17 mouse cellular contexts compared by ENCODE assay signal in genomic region chr1:190948846-190949245, GRCm38 (mm10). TPM values are rescaled to one million over a fixed set of nuclear protein-coding genes. Genes with fewer than 3 reads are reported as not detected.
A peak's percentile ranks its signal among the peaks of the same experiment; 100 is the strongest.
DNase-seq lines count a peak whose midpoint lies in the region; ATAC-seq and TF ChIP-seq lines count a peak whose summit lies in the region.
"Had no signal": no experiment of that assay in that cellular context is flagged by ENCODE, and none has a peak within 500 bp of the region (broad histone marks: within the 10 kb centered on the region; RNA-seq: fewer than 3 reads in every experiment).

No protein-coding gene starts in this region.

- H3K27ac ChIP-seq in hindbrain, postnatal 0 days: peak overlapping the region; percentile 41; the same call in 1 of the 2 replicates
- H3K27ac ChIP-seq in hindbrain, embryonic 12.5 days: no peak overlapping the region
- H3K27ac ChIP-seq in kidney, embryonic 15.5 days: 0 out of 2 replicates have a peak overlapping the region, but pooled peaks have one; percentile 7
- H3K27ac ChIP-seq: forebrain, embryonic 15.5 days; hindbrain, embryonic 14.5 days; limb, embryonic 12.5 days; liver, embryonic 15.5 days; neural tube, embryonic 13.5 days; stomach, postnatal 0 days had no signal

- H3K27me3 ChIP-seq in hindbrain, postnatal 0 days (ENCODE audit: insufficient read depth, low read length): no peaks in the 10 kb centered on the region
- H3K27me3 ChIP-seq in hindbrain, embryonic 12.5 days: no peaks in the 10 kb centered on the region
- H3K27me3 ChIP-seq in kidney, embryonic 15.5 days: no peaks in the 10 kb centered on the region
- H3K27me3 ChIP-seq: forebrain, embryonic 15.5 days; limb, embryonic 12.5 days; liver, embryonic 15.5 days; neural tube, embryonic 13.5 days had no signal

- no peaks in the 10 kb centered on the region for H3K4me1 ChIP-seq in hindbrain, postnatal 0 days (ENCODE audit: insufficient read depth, low read length)
- no peaks in the 10 kb centered on the region for H3K4me1 ChIP-seq in hindbrain, embryonic 12.5 days
- H3K4me1 ChIP-seq in kidney, embryonic 15.5 days: no peaks in the 10 kb centered on the region
- H3K4me1 ChIP-seq in lung, adult 2 months (ENCODE audit: control insufficient read depth, insufficient read depth, low read length): no peaks in the 10 kb centered on the region
- H3K4me1 ChIP-seq: forebrain, embryonic 15.5 days; limb, embryonic 12.5 days; liver, embryonic 15.5 days; neural tube, embryonic 13.5 days had no signal

- H3K4me2 ChIP-seq in hindbrain, postnatal 0 days (ENCODE audit: low read depth, low read length): no peak overlapping the region
- no peak overlapping the region for H3K4me2 ChIP-seq in hindbrain, embryonic 12.5 days (replicated peaks)
- H3K4me2 ChIP-seq in kidney, embryonic 15.5 days: no peak overlapping the region
- H3K4me2 ChIP-seq: forebrain, embryonic 15.5 days; hindbrain, embryonic 14.5 days; limb, embryonic 12.5 days; liver, embryonic 15.5 days; neural tube, embryonic 13.5 days had no signal

- ATAC-seq in hindbrain, postnatal 0 days: peak; percentile 84
- ATAC-seq in hindbrain, embryonic 12.5 days (ENCODE audit: low FRiP score): no peak
- no peak for ATAC-seq in kidney, embryonic 15.5 days (replicated peaks; ENCODE audit: low FRiP score)
- ATAC-seq: forebrain, embryonic 15.5 days had no signal

- 54% methylated on average over 17 of the region's 17 CpGs for WGBS in hindbrain, postnatal 0 days
- 90% methylated on average over 17 of the region's 17 CpGs for WGBS in hindbrain, embryonic 12.5 days
- WGBS in kidney, embryonic 15.5 days: 80% methylated on average over 17 of the region's 17 CpGs
- WGBS in lung, adult 2 months: 89% methylated on average over 17 of the region's 17 CpGs

- no peak for TF ChIP-seq POLR2A in lung, adult 2 months (IDR thresholded peaks at IDR 0.05; ENCODE audit: borderline replicate concordance, extremely low read depth, low read depth, low read length)

- H3K9me3 ChIP-seq in hindbrain, postnatal 0 days (ENCODE audit: low read length): no peaks in the 10 kb centered on the region
- no peaks in the 10 kb centered on the region for H3K9me3 ChIP-seq in hindbrain, embryonic 12.5 days (replicated peaks)
- H3K9me3 ChIP-seq in kidney, embryonic 15.5 days (replicated peaks): no peaks in the 10 kb centered on the region
- H3K9me3 ChIP-seq: forebrain, embryonic 15.5 days; limb, embryonic 12.5 days; liver, embryonic 15.5 days; neural tube, embryonic 13.5 days had no signal

- TF ChIP-seq CTCF in hindbrain, postnatal 0 days (IDR thresholded peaks at IDR 0.05; ENCODE audit: low read depth): no peak
- no peak for TF ChIP-seq CTCF in lung, adult 2 months (IDR thresholded peaks at IDR 0.05; ENCODE audit: insufficient read depth, low read length)

- no peak overlapping the region for H3K4me3 ChIP-seq in hindbrain, postnatal 0 days (ENCODE audit: low read length)
- no peak overlapping the region for H3K4me3 ChIP-seq in hindbrain, embryonic 12.5 days
- no peak overlapping the region for H3K4me3 ChIP-seq in kidney, embryonic 15.5 days (replicated peaks)
- no peak overlapping the region for H3K4me3 ChIP-seq in lung, adult 2 months (replicated peaks; ENCODE audit: extremely low read depth, low read depth, low read length)
- H3K4me3 ChIP-seq: forebrain, embryonic 15.5 days; limb, embryonic 12.5 days; liver, embryonic 15.5 days; neural tube, embryonic 13.5 days had no signal

- H3K36me3 ChIP-seq in hindbrain, postnatal 0 days (ENCODE audit: insufficient read depth, low read length): peaks cover 29% of the 10 kb centered on the region
- peaks cover 74% of the 10 kb centered on the region for H3K36me3 ChIP-seq in hindbrain, embryonic 12.5 days
- peaks cover 91% of the 10 kb centered on the region for H3K36me3 ChIP-seq in kidney, embryonic 15.5 days

- no peak overlapping the region for H3K9ac ChIP-seq in hindbrain, postnatal 0 days (replicated peaks; ENCODE audit: low read length)
- no peak overlapping the region for H3K9ac ChIP-seq in hindbrain, embryonic 12.5 days
- H3K9ac ChIP-seq in kidney, embryonic 15.5 days: no peak overlapping the region
- H3K9ac ChIP-seq: forebrain, embryonic 15.5 days; hindbrain, embryonic 14.5 days; limb, embryonic 12.5 days; liver, embryonic 15.5 days; neural tube, embryonic 13.5 days had no signal

- DNase-seq in hindbrain, postnatal 0 days (ENCODE audit: low spot score): peak; percentile 65
- peak; percentile 28 for DNase-seq in R1 (ENCODE audit: low read depth, low spot score)
- DNase-seq in cerebellum, adult 8-10 months: peak; percentile 50
- DNase-seq in lung, adult 2 months: no peak
- DNase-seq in right cerebral cortex, adult 2 months (ENCODE audit: low spot score in 2 of 2): no peak
- no peak for DNase-seq in adrenal gland, postnatal 25 days
- DNase-seq: embryo, embryonic 11 days; gastrocnemius, postnatal 14 days; lung, postnatal 4 days had no signal

RNA-seq across cellular contexts. Expression of gene Angel2, which starts 23.9 kb away (rescaled TPM):
- 25.3 and 28.4 TPM in 2 replicates for total RNA-seq in hindbrain, postnatal 0 days (2014; rRNA removed)
- polyA plus RNA-seq in hindbrain, postnatal 0 days (2015; fragmentation: Nextera tagmentation; extraction: Ambion mirVana): 39.4 and 40.2 TPM in 2 replicates
- polyA plus RNA-seq in hindbrain, embryonic 12.5 days (2016; fragmentation: Nextera tagmentation; extraction: Ambion mirVana): 63.1 and 64.4 TPM in 2 replicates
- polyA plus RNA-seq in kidney, embryonic 15.5 days (2015; fragmentation: Nextera tagmentation; extraction: Ambion mirVana): 45.7 and 48.7 TPM in 2 replicates
- polyA plus RNA-seq in lung, adult 2 months (2012; rRNA removed): 19.9 and 22.7 TPM in 2 replicates
- 44.3 and 56.8 TPM in 2 replicates for total RNA-seq in adrenal gland, postnatal 25 days (2021)

RNA-seq across cellular contexts. Expression of gene Vash2, which starts 30.2 kb away (rescaled TPM):
- total RNA-seq in hindbrain, postnatal 0 days (2014; rRNA removed): 38.5 and 40.9 TPM in 2 replicates
- 46.6 and 47.4 TPM in 2 replicates for polyA plus RNA-seq in hindbrain, postnatal 0 days (2015; fragmentation: Nextera tagmentation; extraction: Ambion mirVana)
- 81.0 and 94.6 TPM in 2 replicates for polyA plus RNA-seq in hindbrain, embryonic 12.5 days (2016; fragmentation: Nextera tagmentation; extraction: Ambion mirVana)
- 30.2 and 30.8 TPM in 2 replicates for polyA plus RNA-seq in kidney, embryonic 15.5 days (2015; fragmentation: Nextera tagmentation; extraction: Ambion mirVana)
- polyA plus RNA-seq in lung, adult 2 months (2012; rRNA removed): 0.51 and 1.5 TPM in 2 replicates
- total RNA-seq in adrenal gland, postnatal 25 days (2021): 0.48 and 0.49 TPM in 2 replicates

RNA-seq across cellular contexts. Expression of gene Rps6kc1, which starts 37.3 kb away (rescaled TPM):
- 35.9 and 40.8 TPM in 2 replicates for total RNA-seq in hindbrain, postnatal 0 days (2014; rRNA removed)
- polyA plus RNA-seq in hindbrain, postnatal 0 days (2015; fragmentation: Nextera tagmentation; extraction: Ambion mirVana): 19.6 and 21.0 TPM in 2 replicates
- polyA plus RNA-seq in hindbrain, embryonic 12.5 days (2016; fragmentation: Nextera tagmentation; extraction: Ambion mirVana): 23.9 and 29.1 TPM in 2 replicates
- 11.4 and 14.8 TPM in 2 replicates for polyA plus RNA-seq in kidney, embryonic 15.5 days (2015; fragmentation: Nextera tagmentation; extraction: Ambion mirVana)
- 5.7 and 9.7 TPM in 2 replicates for polyA plus RNA-seq in lung, adult 2 months (2012; rRNA removed)
- 24.9 and 27.1 TPM in 2 replicates for total RNA-seq in adrenal gland, postnatal 25 days (2021)

Comparison
In these comparisons a context has a peak if more than half of its experiments do, and no peak if none do; other contexts are left out.
1. DNase-seq: peak in hindbrain, postnatal 0 days (single experiment), R1 (single experiment) and cerebellum, adult 8-10 months (single experiment); none in lung, adult 2 months (single experiment), right cerebral cortex, adult 2 months (0 of 2) and adrenal gland, postnatal 25 days (single experiment).
2. RNA of gene Vash2, which starts 30.2 kb away (polyA plus RNA-seq): 81.0 to 94.6 TPM in hindbrain, embryonic 12.5 days, 46.6 to 47.4 TPM in hindbrain, postnatal 0 days and 30.2 to 30.8 TPM in kidney, embryonic 15.5 days; 0.51 to 1.5 TPM in lung, adult 2 months; every median in the first group is over 10 times any median in the second.